Mouse (Mus musculus) heart, embryonic 13.5 days (tissue): Measurements from ENCODE around the gene Napsa. TPM values are rescaled to one million over a fixed set of nuclear protein-coding genes. Genes with fewer than 3 reads are reported as not detected.

Experiments
- ATAC-seq: fragments of 200-750 bp; cut with Nextera tagmentation; 2 replicates; pipeline ENCODE4 v1.8.0; 2017; ENCODE audit warnings: moderate TSS enrichment; ENCODE audit not compliant: insufficient number of reproducible peaks, low FRiP score, low TSS enrichment; ENCODE audit errors: extremely low read depth
- H3K27ac ChIP-seq: fragments of 300-500 bp; sonication (generic); replicated peaks from 2 replicates; pipeline ENCODE4 v1.5.1; 2015; ENCODE audit warnings: moderate library complexity, mild to moderate bottlenecking, inconsistent platforms
- H3K27me3 ChIP-seq: fragments of 300-500 bp; sonication (generic); replicated peaks from 2 replicates; pipeline ENCODE4 v1.6.1; 2015; ENCODE audit warnings: mild to moderate bottlenecking, inconsistent platforms
- H3K36me3 ChIP-seq: fragments of 300-500 bp; sonication (generic); 2 replicates; pipeline ENCODE4 v1.6.1; 2015; ENCODE audit warnings: mild to moderate bottlenecking, inconsistent platforms
- H3K4me1 ChIP-seq: fragments of 300-500 bp; sonication (generic); 2 replicates; pipeline ENCODE4 v1.6.1; 2015; ENCODE audit warnings: inconsistent platforms
- H3K4me2 ChIP-seq: fragments of 300-500 bp; sonication (generic); 2 replicates; pipeline ENCODE4 v1.6.1; 2015; ENCODE audit warnings: inconsistent platforms, mild to moderate bottlenecking, moderate library complexity
- H3K4me3 ChIP-seq: fragments of 300-500 bp; sonication (generic); 2 replicates; pipeline ENCODE4 v1.5.1; 2015; ENCODE audit warnings: moderate library complexity, mild to moderate bottlenecking, inconsistent platforms
- H3K9ac ChIP-seq: fragments of 300-500 bp; sonication (generic); 2 replicates; pipeline ENCODE4 v1.6.1; 2015; ENCODE audit warnings: inconsistent platforms, mild to moderate bottlenecking, moderate library complexity
- H3K9me3 ChIP-seq: fragments of 300-500 bp; sonication (generic); 2 replicates; pipeline ENCODE4 v1.6.1; 2016; ENCODE audit warnings: inconsistent platforms
- WGBS: fragments of 180-500 bp; shearing (Covaris S2); methylation state at CpG from one replicate; pipeline ENCODE4 v1.1.7; 2015; ENCODE audit warnings: mixed read lengths; 5-methylcytosine and 5-hydroxymethylcytosine counted together
- polyA plus RNA-seq: library from polyadenylated mRNA; unstranded; fragments of >200 nt; fragmentation: Nextera tagmentation; extraction: Ambion mirVana; gene quantifications from 2 replicates; pipeline ENCODE4 v1.2.1, GENCODE M21; 2015

Napsa gene
- polyA plus RNA-seq, 1 experiment from 2014 or later = 0.39 TPM

DNA sequence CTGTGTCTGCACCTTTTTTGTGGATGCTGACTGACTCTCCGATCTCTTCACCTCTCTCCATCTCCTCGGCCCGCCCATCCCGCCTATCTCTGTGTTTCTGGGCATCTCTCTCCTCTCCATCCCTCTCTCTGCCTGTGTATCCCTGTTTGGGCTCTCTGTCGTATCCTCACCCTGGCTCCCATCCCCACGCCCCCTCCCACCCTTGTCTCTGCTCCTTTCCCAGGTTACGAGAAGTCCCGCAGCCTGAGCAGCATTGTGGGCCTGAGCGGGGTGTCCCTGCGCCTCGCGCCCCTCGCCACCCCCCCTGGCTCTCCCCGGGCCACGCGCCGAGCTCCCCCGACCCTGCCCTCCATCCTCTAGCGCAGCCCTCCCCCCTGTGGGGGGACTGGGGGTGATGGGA, 29.5 kb downstream of the Napsa start:
- ATAC-seq = no peak
- Histone ChIP-seq H3K9me3 (no peaks in the 10 kb centered on the region), H3K9ac (no peak overlapping the region), H3K27me3 (peaks cover 87% of the 10 kb centered on the region), H3K4me1 (peaks cover 4% of the 10 kb centered on the region), H3K27ac (no peak overlapping the region), H3K4me3 (no peak overlapping the region), H3K36me3 (no peaks in the 10 kb centered on the region), H3K4me2 (no peak overlapping the region)
- 12% methylated on average over 19 of the region's 19 CpGs for WGBS

DNA sequence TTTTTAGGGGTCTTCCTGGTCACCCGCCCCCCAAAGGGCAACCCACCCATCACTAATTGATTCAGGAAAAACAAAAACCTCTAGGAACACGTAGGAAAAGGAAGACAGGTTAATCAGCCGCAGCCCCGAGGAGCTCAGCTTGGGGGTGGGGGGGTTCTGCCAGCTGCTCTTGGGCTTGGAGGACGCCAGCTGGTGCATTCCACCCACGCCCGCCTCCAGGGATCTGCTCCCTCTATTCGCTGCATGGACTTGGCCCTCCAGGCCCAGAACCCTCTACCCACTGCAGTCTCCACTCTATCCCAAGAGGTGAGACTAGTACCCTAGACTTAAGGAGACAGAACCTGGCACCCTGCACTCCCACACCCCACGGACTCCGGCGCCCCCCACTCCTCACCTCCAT, 30.3 kb downstream of the Napsa start:
- Histone ChIP-seq H3K4me2 (no peak overlapping the region), H3K4me3 (no peak overlapping the region), H3K9ac (no peak overlapping the region), H3K4me1 (peaks cover 4% of the 10 kb centered on the region), H3K36me3 (no peaks in the 10 kb centered on the region), H3K9me3 (no peaks in the 10 kb centered on the region), H3K27ac (no peak overlapping the region), H3K27me3 (peaks cover 95% of the 10 kb centered on the region)
- no peak for ATAC-seq
- 13% methylated on average over 11 of the region's 11 CpGs for WGBS

DNA sequence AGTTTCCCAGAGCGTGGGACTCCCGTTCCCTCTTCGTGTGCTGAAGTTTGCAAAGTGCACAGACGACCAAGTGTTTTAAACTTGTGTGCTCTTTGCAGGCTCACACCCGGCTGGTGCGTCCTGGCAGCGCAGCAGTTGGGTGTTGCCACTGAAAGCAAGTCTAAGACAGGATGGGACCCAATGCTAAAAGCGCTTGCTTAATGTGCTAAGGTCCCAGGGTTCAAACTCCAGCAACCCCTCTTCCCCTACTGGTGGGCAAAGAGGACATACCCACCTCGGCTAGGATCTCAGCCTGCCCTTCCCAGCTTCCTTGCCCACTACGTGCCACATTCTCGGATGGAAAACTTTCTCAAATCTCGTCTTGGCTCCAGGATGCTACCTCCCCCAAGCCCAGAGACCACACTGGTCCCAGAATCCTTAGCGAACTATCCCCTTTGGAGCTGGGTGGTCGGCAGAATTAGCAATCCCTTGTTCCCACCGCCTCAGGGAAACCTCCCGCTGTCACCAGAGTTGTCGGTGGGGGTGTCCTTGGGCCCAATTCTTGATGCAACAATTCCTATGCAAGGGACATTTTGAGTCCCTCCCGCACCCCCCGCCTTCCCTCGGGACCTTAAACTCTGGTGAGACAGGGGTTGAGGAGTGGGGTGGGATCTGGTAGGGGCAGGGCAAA, 31.1 kb downstream of the Napsa start:
- H3K4me1 ChIP-seq = peaks cover 4% of the 10 kb centered on the region
- no peak for ATAC-seq
- H3K9ac ChIP-seq = no peak overlapping the region
- H3K4me3 ChIP-seq = peak overlapping the region; percentile 38; the same call in 1 of the 2 replicates
- H3K27ac ChIP-seq = no peak overlapping the region
- no peak overlapping the region for H3K4me2 ChIP-seq
- peaks cover 97% of the 10 kb centered on the region for H3K27me3 ChIP-seq
- H3K36me3 ChIP-seq = no peaks in the 10 kb centered on the region
- H3K9me3 ChIP-seq = no peaks in the 10 kb centered on the region
- WGBS = 2% methylated on average over 20 of the region's 20 CpGs

DNA sequence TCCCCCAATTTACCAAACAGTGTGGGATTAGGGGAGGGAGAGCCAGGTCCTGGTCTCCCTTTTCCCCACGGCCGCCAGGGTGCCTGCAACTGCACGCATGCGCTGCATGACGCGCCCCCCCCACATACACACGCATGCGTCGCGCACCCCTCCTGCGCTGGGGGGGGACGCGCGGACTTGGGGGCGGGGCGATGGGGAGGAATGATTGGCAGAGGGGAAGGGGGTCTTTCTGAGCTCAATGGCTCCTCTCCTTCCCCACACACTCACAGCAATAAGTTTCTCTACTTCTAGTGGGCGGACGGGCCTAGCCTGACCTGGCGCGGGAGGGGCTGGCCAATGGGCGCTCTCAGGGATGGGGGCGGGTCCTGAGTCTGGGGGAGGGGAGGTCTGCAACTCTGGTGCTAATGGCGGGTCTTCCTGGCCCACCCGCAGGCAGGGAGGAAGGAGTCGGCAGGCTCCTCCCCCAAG, 32.0 kb downstream of the Napsa start:
- Histone ChIP-seq H3K4me2 (peak overlapping the region; percentile 63), H3K27ac (no peak overlapping the region), H3K36me3 (no peaks in the 10 kb centered on the region), H3K4me1 (peaks cover 4% of the 10 kb centered on the region), H3K4me3 (peak overlapping the region; percentile 38), H3K9ac (no peak overlapping the region), H3K9me3 (no peaks in the 10 kb centered on the region), H3K27me3 (peaks cover 96% of the 10 kb centered on the region)
- ATAC-seq = no peak
- WGBS = under 1% methylated on average over 25 of the region's 25 CpGs

DNA sequence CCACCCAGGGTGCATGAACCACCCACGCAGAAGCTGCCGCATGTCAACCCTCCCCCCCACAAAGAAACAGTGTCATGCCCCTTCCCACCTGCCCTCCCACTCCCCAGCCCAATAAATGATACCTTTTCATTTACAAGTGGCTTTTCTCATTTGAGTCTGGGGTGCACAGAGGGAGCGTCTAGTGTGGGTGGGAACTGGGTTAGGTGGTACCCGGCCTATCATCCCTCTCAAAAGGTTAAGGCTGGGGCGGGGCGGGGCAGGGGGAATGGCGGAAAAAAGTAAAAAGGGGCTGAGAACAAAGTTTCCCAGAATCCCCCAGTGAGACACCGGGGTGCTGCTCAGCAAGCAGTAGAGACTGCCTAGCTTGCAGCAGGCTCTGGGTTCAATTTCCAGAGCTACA, 32.4 kb downstream of the Napsa start:
- no peak overlapping the region for H3K27ac ChIP-seq
- H3K4me2 ChIP-seq = peak overlapping the region; percentile 63
- H3K4me3 ChIP-seq = peak overlapping the region; percentile 38; the same call in 1 of the 2 replicates
- peaks cover 4% of the 10 kb centered on the region for H3K4me1 ChIP-seq
- 1% methylated on average over 8 of the region's 8 CpGs for WGBS
- no peaks in the 10 kb centered on the region for H3K9me3 ChIP-seq
- H3K36me3 ChIP-seq = no peaks in the 10 kb centered on the region
- H3K9ac ChIP-seq = no peak overlapping the region
- no peak for ATAC-seq
- peaks cover 99% of the 10 kb centered on the region for H3K27me3 ChIP-seq

DNA sequence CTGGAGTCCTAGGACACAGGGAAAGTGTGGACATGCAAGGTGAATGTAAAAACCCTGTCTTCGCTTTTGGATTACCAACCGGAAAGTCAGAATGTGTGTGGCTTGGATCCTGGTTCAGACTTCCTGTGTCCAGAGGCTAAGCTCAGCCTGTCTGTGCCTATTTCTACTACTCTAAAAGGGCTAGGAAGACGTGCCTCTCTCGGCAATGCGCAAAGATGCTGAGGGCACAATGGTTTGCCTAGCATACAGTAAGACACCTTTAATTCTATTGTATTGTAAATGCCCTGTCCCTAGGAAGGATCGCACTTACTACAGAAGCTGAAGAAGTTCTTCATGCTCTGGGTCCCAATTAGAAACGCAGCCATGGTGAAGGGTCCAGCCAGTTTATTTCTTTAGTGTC, 33.3 kb downstream of the Napsa start:
- no peak for ATAC-seq
- Histone ChIP-seq H3K9ac (no peak overlapping the region), H3K36me3 (no peaks in the 10 kb centered on the region), H3K4me1 (peaks cover 4% of the 10 kb centered on the region), H3K27ac (no peak overlapping the region), H3K9me3 (no peaks in the 10 kb centered on the region), H3K4me2 (no peak overlapping the region), H3K27me3 (peaks cover 97% of the 10 kb centered on the region), H3K4me3 (no peak overlapping the region)
- 39% methylated on average over 7 of the region's 7 CpGs for WGBS

DNA sequence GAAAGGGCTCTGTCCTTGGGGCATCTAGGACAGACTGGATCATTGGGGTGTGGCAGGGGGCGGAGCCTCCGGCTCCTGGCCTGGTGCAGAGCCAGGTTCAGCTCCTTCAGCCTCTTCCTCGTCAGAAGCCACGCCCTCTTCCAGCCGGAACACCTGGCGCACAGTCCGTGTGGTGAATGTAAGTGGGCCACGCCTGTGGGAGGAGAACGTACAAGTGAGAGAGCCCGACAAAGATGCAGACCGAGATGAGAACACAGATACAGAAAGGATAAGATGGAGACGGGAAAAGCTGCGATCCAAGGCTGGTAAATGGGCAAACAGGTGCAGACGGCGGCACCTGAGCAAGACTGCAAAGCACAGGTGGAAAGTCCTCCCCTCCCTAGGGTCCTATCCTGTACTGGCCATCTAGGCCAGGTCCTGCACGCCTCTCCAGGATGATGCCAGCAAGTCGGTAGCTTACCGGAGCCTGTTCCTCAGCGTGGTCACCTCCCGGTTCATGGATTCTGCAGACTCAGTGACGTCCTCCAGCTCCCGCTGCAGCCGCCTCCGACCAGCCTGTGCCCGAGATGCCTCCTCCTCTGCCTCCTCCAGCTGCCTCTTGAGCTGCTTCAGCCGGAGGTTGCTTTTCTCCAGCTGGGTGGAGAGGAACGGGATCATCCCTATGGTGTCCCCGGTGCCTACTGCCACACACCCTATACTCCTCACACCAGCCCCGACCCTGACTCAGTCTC, 34.2 kb downstream of the Napsa start:
- Histone ChIP-seq H3K4me3 (no peak overlapping the region), H3K27ac (no peak overlapping the region), H3K27me3 (peaks cover 97% of the 10 kb centered on the region), H3K36me3 (no peaks in the 10 kb centered on the region), H3K4me2 (no peak overlapping the region), H3K4me1 (peaks cover 4% of the 10 kb centered on the region), H3K9ac (no peak overlapping the region), H3K9me3 (no peaks in the 10 kb centered on the region)
- WGBS = 9% methylated on average over 29 of the region's 29 CpGs
- no peak for ATAC-seq

DNA sequence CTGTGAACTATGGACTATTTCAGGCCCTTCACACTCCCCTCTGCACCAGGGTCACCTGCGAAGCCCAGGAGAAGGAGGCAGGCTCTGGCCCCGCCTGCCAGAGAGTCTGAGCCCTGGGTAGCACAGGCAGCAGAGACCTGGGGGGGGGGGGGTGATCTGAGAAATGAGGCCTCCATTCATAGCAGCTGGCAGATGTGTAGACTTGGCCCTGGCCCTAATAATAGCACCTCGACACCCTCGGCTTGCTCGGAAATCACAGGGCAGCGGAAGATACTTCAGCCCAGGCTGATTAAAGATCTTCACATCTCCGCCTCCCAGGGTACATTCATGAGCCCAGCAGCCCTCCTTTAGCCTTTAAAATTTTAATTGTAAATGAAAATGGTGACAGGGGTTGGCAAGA, 40.0 kb downstream of the Napsa start:
- peaks cover 91% of the 10 kb centered on the region for H3K27me3 ChIP-seq

DNA sequence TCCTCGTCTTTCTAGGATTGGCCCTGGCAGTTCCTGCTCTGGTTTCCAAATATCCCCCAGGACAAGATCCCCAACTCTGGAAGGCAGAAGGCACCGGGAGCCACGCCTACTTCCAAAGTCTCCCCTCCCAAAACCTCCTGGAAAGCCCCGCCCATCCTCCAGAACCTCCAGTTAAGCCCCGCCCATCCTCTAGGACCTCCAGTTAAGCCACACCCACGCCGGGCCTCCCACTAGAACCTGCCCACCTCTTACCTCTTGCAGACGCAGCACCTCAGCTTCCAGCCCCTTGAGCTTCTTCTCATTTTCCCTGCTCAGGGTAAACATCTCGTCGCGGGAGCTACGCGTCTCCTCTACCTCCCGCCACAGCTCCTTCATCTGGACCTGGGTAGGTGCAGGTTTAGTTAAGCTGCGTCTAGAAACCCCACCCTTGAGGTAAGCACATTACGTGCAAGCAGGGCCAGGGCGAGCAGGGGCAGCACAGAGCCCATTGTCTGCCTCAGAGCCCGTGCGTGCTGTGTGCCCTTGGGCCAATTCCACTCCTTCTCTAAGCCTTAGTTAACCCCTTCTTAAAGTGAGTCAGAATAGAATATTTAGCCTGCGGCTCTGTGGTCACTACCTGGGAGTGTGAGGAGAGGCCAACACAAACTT, 42.0 kb downstream of the Napsa start:
- Histone ChIP-seq H3K9ac (no peak overlapping the region), H3K27ac (no peak overlapping the region), H3K27me3 (peaks cover 76% of the 10 kb centered on the region), H3K4me2 (no peak overlapping the region), H3K4me1 (no peaks in the 10 kb centered on the region), H3K4me3 (no peak overlapping the region), H3K36me3 (no peaks in the 10 kb centered on the region), H3K9me3 (peaks cover 4% of the 10 kb centered on the region; the same call in 1 of the 2 replicates)
- no peak for ATAC-seq
- 9% methylated on average over 20 of the region's 20 CpGs for WGBS

More for the DNA sequence above, 40.0 kb downstream of the Napsa start:
- H3K9me3 ChIP-seq = no peaks in the 10 kb centered on the region
- ATAC-seq = no peak
- H3K36me3 ChIP-seq = no peaks in the 10 kb centered on the region
- WGBS = 56% methylated on average over 7 of the region's 7 CpGs
- no peak overlapping the region for H3K4me3 ChIP-seq
- no peak overlapping the region for H3K4me2 ChIP-seq
- H3K27ac ChIP-seq = no peak overlapping the region
- H3K4me1 ChIP-seq = no peaks in the 10 kb centered on the region
- no peak overlapping the region for H3K9ac ChIP-seq

DNA sequence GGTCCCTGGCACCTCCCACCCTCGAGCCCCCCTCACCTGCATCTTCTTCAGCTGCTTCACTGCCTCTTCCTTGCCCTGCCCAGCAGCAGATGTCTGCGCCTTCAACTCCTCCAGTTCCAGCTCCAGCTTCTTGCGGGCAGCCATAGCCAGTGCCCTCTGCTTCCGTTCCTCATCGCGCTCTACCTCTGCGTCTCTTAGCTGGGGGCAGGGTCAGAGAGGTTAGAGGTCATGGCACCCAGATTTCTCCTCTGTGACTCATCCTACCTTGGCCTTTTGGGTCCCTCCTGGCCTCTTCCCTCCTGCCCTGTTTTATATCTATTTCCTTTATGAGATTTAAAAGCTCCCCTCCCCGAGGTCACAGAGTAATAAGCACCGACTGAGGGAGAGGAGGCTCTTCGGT, 43.1 kb downstream of the Napsa start:
- WGBS = 13% methylated on average over 10 of the region's 10 CpGs
- Histone ChIP-seq H3K4me1 (no peaks in the 10 kb centered on the region), H3K36me3 (no peaks in the 10 kb centered on the region), H3K27ac (no peak overlapping the region), H3K9me3 (peaks cover 11% of the 10 kb centered on the region; the same call in 1 of the 2 replicates), H3K27me3 (peaks cover 66% of the 10 kb centered on the region), H3K4me2 (no peak overlapping the region), H3K4me3 (no peak overlapping the region), H3K9ac (no peak overlapping the region)
- no peak for ATAC-seq

DNA sequence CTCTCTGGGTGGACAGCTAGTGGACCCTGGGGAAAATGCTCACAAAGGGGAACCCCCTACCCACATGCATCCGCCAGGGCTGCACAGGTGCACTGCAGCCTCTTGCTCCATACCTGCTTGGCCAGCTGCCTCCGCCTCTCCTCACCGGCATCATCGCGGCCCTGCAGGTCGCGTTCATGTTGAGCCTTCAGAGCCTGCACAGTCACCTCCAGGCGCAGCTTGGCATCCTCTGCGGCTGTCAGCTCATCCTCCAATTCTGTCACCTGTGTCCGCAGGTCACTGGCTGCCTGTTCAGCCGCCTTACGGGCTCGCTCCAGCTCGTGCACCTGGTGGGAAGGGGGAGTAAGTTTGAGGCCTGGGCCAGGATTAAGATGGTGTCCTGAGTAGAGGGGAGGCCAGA, 43.8 kb downstream of the Napsa start:
- Histone ChIP-seq H3K4me1 (no peaks in the 10 kb centered on the region), H3K4me3 (no peak overlapping the region), H3K9me3 (peaks cover 11% of the 10 kb centered on the region; the same call in 1 of the 2 replicates), H3K27me3 (peaks cover 59% of the 10 kb centered on the region), H3K36me3 (no peaks in the 10 kb centered on the region), H3K27ac (no peak overlapping the region), H3K4me2 (no peak overlapping the region), H3K9ac (no peak overlapping the region)
- 66% methylated on average over 14 of the region's 14 CpGs for WGBS
- ATAC-seq = no peak
